Mouse (Mus musculus): Measurements from ENCODE around the gene Renbp. TPM values are rescaled to one million over a fixed set of nuclear protein-coding genes. Genes with fewer than 3 reads are reported as not detected.

Gene Renbp
- polyA plus RNA-seq (2012; rRNA removed): 8.0 and 8.7 TPM in 2 replicates

GRCm38 (mm10) chrX:73930402-73931062 lies at the start of gene Renbp:
TSS of gene Renbp (minus strand) at chrX:73930850.
- TF ChIP-seq CTCF (IDR thresholded peaks at IDR 0.05; ENCODE audit: borderline replicate concordance, extremely low read depth, insufficient read depth, insufficient read length) (no peak), POLR2A (IDR thresholded peaks at IDR 0.05; ENCODE audit: borderline replicate concordance, extremely low read depth, insufficient read depth, insufficient read length, poor library complexity, severe bottlenecking) (no peak)
- DNase-seq (ENCODE audit: low read depth): peak; percentile 52

DNA sequence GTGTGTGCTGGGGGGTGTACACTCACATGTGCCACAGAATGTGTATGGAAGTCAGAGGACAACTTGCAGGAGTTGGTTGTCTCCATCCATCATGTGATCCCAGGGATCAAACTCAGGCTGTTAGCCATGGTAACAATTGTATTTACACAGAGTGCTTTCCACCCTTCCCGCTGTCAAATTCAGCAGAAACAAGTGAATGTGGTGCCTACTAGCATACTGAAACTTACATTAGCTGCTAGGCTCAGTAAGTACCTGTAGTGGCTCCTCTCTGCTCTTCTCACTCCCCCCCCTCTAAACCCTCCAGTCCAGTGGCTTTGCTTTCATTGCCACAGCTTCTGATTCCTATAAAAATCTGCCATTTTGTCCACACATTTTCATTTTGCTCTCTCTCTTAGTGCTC lies 47.1 kb upstream of the Renbp start:
- TF ChIP-seq POLR2A (IDR thresholded peaks at IDR 0.05; ENCODE audit: borderline replicate concordance, extremely low read depth, insufficient read depth, insufficient read length, poor library complexity, severe bottlenecking) (no peak), CTCF (IDR thresholded peaks at IDR 0.05; ENCODE audit: borderline replicate concordance, extremely low read depth, insufficient read depth, insufficient read length) (no peak)
- no peak for DNase-seq (ENCODE audit: low read depth)

DNA sequence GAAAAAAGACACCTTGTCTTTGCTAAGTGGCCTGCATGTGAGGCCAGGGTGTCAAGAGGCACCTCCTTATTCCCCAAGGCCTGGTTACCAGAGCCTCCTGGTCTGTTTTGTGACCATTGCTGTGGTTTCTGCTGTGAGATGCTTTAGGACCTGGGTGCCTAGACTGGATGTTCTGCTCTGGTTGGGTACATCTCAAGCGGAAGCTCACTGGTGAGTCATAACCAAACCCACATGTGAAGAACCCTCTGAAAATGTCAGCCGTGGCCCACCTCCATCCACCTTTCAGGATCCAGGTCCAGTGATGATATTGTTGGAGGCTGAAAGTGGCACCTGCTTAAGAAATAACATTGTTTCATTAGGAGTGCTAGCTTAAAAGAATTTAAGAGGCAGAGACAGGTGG lies 45.6 kb upstream of the Renbp start:
- TF ChIP-seq CTCF (IDR thresholded peaks at IDR 0.05; ENCODE audit: borderline replicate concordance, extremely low read depth, insufficient read depth, insufficient read length): no peak
- no peak for TF ChIP-seq POLR2A (IDR thresholded peaks at IDR 0.05; ENCODE audit: borderline replicate concordance, extremely low read depth, insufficient read depth, insufficient read length, poor library complexity, severe bottlenecking)
- no peak for DNase-seq (ENCODE audit: low read depth)

DNA sequence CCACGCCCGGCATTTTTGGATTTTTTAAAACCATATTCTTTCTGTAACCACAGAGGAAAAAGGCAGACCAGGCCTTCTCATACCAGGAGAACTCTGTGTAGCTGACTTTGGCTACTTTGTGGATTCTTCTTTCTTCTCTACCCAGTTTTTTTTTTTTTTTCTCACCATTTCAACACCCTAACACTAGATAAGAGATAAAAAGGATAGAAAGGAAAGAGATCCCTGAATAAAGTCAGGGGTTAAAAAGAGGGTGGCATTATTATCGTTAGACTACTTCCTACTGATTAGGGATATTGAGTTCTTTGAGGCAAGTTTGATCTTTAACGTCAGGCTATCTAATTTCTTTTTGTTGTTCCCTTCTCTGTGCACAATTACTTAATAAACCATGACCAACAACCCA lies 42.1 kb upstream of the Renbp start:
- TF ChIP-seq POLR2A (IDR thresholded peaks at IDR 0.05; ENCODE audit: borderline replicate concordance, extremely low read depth, insufficient read depth, insufficient read length, poor library complexity, severe bottlenecking) (no peak), CTCF (IDR thresholded peaks at IDR 0.05; ENCODE audit: borderline replicate concordance, extremely low read depth, insufficient read depth, insufficient read length) (no peak)
- DNase-seq (ENCODE audit: low read depth): no peak

GRCm38 (mm10) chrX:73970781-73971180 lies 40.1 kb upstream of the Renbp start:
- TF ChIP-seq CTCF (IDR thresholded peaks at IDR 0.05; ENCODE audit: borderline replicate concordance, extremely low read depth, insufficient read depth, insufficient read length) (no peak), POLR2A (IDR thresholded peaks at IDR 0.05; ENCODE audit: borderline replicate concordance, extremely low read depth, insufficient read depth, insufficient read length, poor library complexity, severe bottlenecking) (no peak)

DNA sequence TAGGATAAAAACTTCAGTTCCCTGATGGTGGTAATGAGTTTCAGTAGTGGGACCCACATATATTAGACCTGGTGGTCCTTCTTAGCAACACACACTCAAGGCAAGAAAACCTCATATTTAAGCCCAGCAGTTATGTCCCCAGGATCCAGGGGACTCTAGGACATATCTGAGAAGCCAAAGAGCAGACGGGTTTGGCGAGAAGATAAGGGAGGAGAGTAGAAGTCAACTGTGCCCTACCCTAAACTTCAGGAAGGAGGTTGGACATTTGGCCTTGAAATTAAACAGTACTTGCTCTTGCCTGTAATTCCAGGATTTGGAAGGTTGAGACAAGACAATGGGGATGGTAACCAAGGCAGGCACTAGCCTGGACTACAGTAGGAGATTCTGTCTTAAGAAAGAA lies 39.1 kb upstream of the Renbp start:
- DNase-seq (ENCODE audit: low read depth): no peak

More at GRCm38 (mm10) chrX:73970781-73971180, 40.1 kb upstream of the Renbp start:
- no peak for DNase-seq (ENCODE audit: low read depth)

DNA sequence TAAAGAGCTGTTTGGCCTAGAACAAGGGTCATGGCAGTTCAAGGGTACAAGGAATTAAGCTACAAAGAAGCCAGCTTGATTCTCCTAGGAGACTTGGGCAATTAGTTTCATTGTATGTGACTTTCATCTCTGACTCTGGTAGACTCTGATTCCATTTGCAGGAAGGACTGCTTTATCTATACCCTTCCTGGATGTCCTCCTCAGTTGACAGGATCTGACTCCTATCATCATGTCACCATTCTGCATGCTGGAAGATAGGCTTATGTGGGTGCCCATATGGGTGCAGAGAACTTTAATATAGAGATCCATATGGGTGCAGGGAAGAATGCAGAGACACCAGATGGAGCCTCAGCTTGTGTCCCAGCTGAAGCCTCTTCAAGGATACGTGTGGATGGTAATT lies 38.5 kb upstream of the Renbp start:
- TF ChIP-seq POLR2A (IDR thresholded peaks at IDR 0.05; ENCODE audit: borderline replicate concordance, extremely low read depth, insufficient read depth, insufficient read length, poor library complexity, severe bottlenecking) (no peak), CTCF (IDR thresholded peaks at IDR 0.05; ENCODE audit: borderline replicate concordance, extremely low read depth, insufficient read depth, insufficient read length) (no peak)
- DNase-seq (ENCODE audit: low read depth): no peak

More for the DNA sequence above, 39.1 kb upstream of the Renbp start:
- no peak for TF ChIP-seq POLR2A (IDR thresholded peaks at IDR 0.05; ENCODE audit: borderline replicate concordance, extremely low read depth, insufficient read depth, insufficient read length, poor library complexity, severe bottlenecking)

- TF ChIP-seq CTCF (IDR thresholded peaks at IDR 0.05; ENCODE audit: borderline replicate concordance, extremely low read depth, insufficient read depth, insufficient read length) (no peak), POLR2A (IDR thresholded peaks at IDR 0.05; ENCODE audit: borderline replicate concordance, extremely low read depth, insufficient read depth, insufficient read length, poor library complexity, severe bottlenecking) (peak; percentile 69; the same call in 1 of the 2 replicates)
- DNase-seq (ENCODE audit: low read depth): peak; percentile 97
Observed at GRCm38 (mm10) chrX:73967177-73968075, 36.8 kb upstream of the Renbp start.

GRCm38 (mm10) chrX:73966248-73967176 lies 35.9 kb upstream of the Renbp start, which contains the start of gene Hcfc1:
TSS of gene Hcfc1 (minus strand) at chrX:73966357.
- TF ChIP-seq CTCF (IDR thresholded peaks at IDR 0.05; ENCODE audit: borderline replicate concordance, extremely low read depth, insufficient read depth, insufficient read length) (no peak), POLR2A (IDR thresholded peaks at IDR 0.05; ENCODE audit: borderline replicate concordance, extremely low read depth, insufficient read depth, insufficient read length, poor library complexity, severe bottlenecking) (peak; percentile 60; the same call in 1 of the 2 replicates)
- DNase-seq (ENCODE audit: low read depth): peak; percentile 96

DNA sequence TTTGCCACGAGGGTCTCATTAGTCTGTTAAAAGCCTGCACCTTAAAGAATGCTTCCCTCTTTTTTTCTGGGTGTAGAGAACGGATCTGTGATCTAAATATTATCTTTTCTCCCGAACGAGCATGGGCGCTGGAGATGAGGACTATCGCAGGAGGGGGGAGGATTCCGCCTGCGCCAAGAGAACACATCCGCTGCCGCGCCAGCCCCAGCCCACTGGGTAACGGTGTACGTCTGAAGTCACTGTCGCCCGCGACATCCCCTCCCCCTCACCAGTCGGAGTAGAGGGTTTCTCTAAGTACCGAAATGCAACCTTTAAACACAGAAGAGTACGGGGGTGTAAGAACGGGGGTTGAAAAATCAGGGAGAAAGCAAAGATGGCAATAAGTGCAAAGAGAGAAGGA lies 34.7 kb upstream of the Renbp start:
- TF ChIP-seq POLR2A (IDR thresholded peaks at IDR 0.05; ENCODE audit: borderline replicate concordance, extremely low read depth, insufficient read depth, insufficient read length, poor library complexity, severe bottlenecking) (no peak), CTCF (IDR thresholded peaks at IDR 0.05; ENCODE audit: borderline replicate concordance, extremely low read depth, insufficient read depth, insufficient read length) (no peak)
- peak; percentile 71 for DNase-seq (ENCODE audit: low read depth)

Data from brain, embryonic 14.5 days (tissue).